Mouse (Mus musculus): Measurements from ENCODE around the gene Gpr132.

- TF ChIP-seq TAL1 (IDR thresholded peaks at IDR 0.05; ENCODE audit: low read length): no peak
- no peak for TF ChIP-seq GATA1 (IDR thresholded peaks at IDR 0.05; ENCODE audit: low read length)
Measured at GRCm38 (mm10) chr12:112876332-112877072, 8.5 kb upstream of the Gpr132 start.
